Mouse (Mus musculus): ENCODE measurements around the gene Acot7. TPM values are rescaled to one million over a fixed set of nuclear protein-coding genes. Genes with fewer than 3 reads are reported as not detected.

The Acot7 gene
- total RNA-seq (2014; rRNA removed) (249 and 259 TPM in 2 replicates), polyA plus RNA-seq (2015; fragmentation: Nextera tagmentation; extraction: Ambion mirVana) (455 and 488 TPM in 2 replicates)

DNA sequence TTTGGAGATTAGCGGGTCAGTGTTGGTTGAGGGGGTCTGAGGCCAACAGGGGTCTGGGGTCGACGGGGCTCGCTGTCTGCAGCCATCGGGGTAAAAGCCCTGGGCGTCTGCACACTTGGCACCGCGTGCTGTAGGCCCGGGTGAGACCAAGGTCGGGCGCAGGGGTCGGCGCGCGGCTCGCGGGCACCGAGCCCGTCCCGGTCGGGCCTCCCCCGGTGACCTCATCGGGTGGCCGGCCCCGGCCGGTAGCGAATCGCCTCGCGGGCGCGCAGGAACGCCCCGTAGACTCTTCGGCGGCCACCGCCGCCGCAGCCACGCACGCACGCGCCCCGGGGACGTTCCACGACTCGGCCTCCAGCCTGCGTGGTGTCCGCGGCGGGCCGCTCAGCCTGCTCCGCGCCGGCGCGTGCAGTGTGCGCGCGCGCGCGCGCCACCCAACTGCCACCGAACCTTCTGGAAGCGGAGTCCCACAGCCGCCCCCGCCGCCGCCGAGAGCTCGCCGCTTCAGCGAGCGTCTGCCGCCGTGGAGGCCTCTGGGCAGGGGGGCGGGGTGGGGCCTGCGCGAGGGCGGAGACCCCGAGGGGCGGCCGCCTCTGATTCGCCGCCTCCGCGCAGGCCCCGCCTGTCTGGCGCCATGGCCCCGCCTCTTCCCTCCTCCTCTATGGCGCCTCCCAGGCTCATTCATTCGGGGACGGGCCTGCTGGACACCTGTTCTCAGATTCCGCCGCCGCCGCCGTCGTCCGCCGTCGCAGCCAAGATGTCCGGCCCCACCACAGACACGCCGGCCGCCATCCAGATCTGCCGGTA is at the start of gene Acot7:
Gene Acot7 (plus strand): TSS at position 598 of the 807 bp plus-strand sequence.
- Histone ChIP-seq H3K27ac (peak within 1 kb of the TSS; percentile 89), H3K36me3 (ENCODE audit: insufficient read depth, low read length) (no peaks in the 10 kb centered on the region), H3K9me3 (ENCODE audit: low read length) (no peaks in the 10 kb centered on the region), H3K9ac (replicated peaks; ENCODE audit: low read length) (peak within 1 kb of the TSS; percentile 67), H3K4me1 (ENCODE audit: insufficient read depth, low read length) (peaks cover 13% of the 10 kb centered on the region), H3K4me3 (ENCODE audit: low read length) (peak within 1 kb of the TSS; percentile 52), H3K27me3 (ENCODE audit: insufficient read depth, low read length) (0 out of 2 replicates have a peak, but pooled peaks cover 2% of the 10 kb centered on the region), H3K4me2 (ENCODE audit: low read depth, low read length) (peak within 1 kb of the TSS; percentile 75)
- DNase-seq (ENCODE audit: low spot score) (peak; percentile 97), ATAC-seq (peak; percentile 97)
- TF ChIP-seq CTCF (IDR thresholded peaks at IDR 0.05; ENCODE audit: low read depth) = no peak
- WGBS = under 1% methylated on average over 66 of the region's 108 CpGs

DNA sequence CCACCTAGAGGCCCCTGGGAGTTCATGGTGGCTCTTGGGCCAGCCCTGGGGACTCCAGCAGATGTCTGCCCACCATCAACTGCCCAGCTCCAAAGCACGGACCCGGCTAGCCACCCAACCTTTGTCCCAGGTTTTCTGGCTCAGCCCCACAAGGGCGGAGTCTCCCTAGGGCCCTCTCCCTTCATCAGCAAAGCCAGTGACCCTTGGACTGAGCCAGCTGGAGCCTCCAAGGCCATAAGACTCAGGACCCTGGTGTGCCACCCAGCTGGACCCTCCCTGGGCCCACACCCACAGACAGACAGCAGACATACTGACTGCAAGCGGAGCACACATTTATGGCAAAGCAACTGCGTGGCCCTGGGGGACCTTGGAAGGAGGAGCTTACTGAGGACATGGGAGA is 49.1 kb upstream of the Acot7 start:
- peaks cover 26% of the 10 kb centered on the region for H3K4me1 ChIP-seq (ENCODE audit: insufficient read depth, low read length)
- no peak for ATAC-seq
- H3K4me3 ChIP-seq (ENCODE audit: low read length) = no peak overlapping the region
- no peak overlapping the region for H3K4me2 ChIP-seq (ENCODE audit: low read depth, low read length)
- H3K9me3 ChIP-seq (ENCODE audit: low read length) = no peaks in the 10 kb centered on the region
- no peak overlapping the region for H3K27ac ChIP-seq
- no peaks in the 10 kb centered on the region for H3K36me3 ChIP-seq (ENCODE audit: insufficient read depth, low read length)
- H3K27me3 ChIP-seq (ENCODE audit: insufficient read depth, low read length) = peaks cover 85% of the 10 kb centered on the region
- TF ChIP-seq CTCF (IDR thresholded peaks at IDR 0.05; ENCODE audit: low read depth) = no peak
- WGBS = 53% methylated on average over 5 of the region's 5 CpGs
- no peak overlapping the region for H3K9ac ChIP-seq (replicated peaks; ENCODE audit: low read length)
- no peak for DNase-seq (ENCODE audit: low spot score)

DNA sequence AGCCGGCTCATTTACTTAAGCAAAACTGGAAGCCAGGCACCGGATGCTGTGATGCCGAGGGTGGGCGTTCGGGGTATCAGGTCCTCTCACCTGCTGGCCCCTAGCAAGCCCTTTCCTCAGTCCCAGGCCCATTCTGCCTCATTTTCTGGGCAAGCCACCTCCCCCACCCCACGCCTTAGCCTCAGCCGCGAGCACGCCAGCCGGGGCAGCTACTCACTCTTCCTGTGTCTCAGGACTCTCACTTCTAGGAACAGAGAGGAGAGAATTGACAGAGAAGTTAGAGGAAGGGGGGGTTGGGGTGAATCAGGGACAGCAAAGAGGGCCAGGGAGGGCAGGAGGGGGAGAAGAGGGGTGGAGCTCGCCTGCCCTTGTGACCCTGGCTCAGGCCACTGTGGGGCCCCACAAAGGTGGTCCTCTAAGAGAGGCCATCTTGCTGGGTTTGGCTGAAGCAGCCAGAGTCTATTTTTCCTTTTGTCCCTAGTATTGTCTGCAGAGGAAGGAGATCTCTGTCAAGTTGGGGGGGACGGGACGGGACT is 48.5 kb upstream of the Acot7 start:
- H3K36me3 ChIP-seq (ENCODE audit: insufficient read depth, low read length) = no peaks in the 10 kb centered on the region
- no peak for TF ChIP-seq CTCF (IDR thresholded peaks at IDR 0.05; ENCODE audit: low read depth)
- no peak overlapping the region for H3K9ac ChIP-seq (replicated peaks; ENCODE audit: low read length)
- no peak overlapping the region for H3K4me2 ChIP-seq (ENCODE audit: low read depth, low read length)
- peaks cover 83% of the 10 kb centered on the region for H3K27me3 ChIP-seq (ENCODE audit: insufficient read depth, low read length)
- DNase-seq (ENCODE audit: low spot score) (no peak), ATAC-seq (no peak)
- peaks cover 26% of the 10 kb centered on the region for H3K4me1 ChIP-seq (ENCODE audit: insufficient read depth, low read length)
- no peak overlapping the region for H3K27ac ChIP-seq
- H3K4me3 ChIP-seq (ENCODE audit: low read length) = no peak overlapping the region
- H3K9me3 ChIP-seq (ENCODE audit: low read length) = no peaks in the 10 kb centered on the region
- WGBS = 28% methylated on average over 13 of the region's 13 CpGs

DNA sequence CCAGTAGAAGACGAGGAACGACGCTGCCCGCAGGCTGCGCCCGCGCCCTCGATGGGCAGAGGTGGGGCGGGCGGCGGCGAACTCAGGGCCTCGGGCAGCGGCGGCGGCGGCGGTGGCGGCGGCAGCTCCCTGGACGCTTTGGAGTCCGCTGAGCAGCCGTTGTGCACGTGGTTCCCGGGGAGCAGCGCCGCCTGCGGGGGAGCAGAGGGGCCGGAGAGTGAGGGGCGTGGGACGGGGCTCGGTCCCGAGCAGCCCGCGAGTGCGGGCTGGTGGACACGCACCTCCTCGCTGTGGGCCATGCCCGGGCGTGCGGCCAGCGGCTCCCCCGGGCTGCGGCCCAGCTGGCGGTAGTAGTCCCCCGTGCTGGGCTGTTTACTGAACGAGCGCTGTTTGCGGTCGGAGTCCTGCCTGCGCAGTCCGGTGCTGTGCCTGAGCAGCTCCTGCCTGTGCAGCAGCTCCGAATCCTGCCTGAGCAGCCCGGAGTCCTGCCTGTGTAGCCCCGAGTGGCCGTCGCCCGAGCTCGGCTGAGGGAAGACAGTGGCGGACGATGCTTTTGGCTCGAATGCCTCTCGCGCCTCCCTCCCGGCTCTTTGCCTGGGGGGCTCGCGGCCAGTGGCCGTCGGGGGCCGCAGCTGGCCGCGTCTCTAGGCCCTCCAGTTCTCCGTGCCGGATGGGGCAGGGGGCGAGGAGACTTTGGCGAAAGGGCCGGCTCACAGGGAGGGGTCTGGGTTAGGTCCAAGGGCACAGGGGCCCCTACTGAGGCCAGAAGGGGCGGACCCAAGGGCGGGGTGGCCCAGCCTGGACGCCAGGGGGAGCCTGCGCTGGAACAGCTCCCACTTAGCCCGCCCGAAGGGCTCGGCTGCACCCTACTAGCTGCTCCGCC is 46.9 kb upstream of the Acot7 start:
- peaks cover 70% of the 10 kb centered on the region for H3K27me3 ChIP-seq (ENCODE audit: insufficient read depth, low read length)
- ATAC-seq (peak; percentile 84), DNase-seq (ENCODE audit: low spot score) (peak; percentile 62)
- no peak for TF ChIP-seq CTCF (IDR thresholded peaks at IDR 0.05; ENCODE audit: low read depth)
- no peaks in the 10 kb centered on the region for H3K36me3 ChIP-seq (ENCODE audit: insufficient read depth, low read length)
- no peaks in the 10 kb centered on the region for H3K9me3 ChIP-seq (ENCODE audit: low read length)
- peaks cover 18% of the 10 kb centered on the region for H3K4me1 ChIP-seq (ENCODE audit: insufficient read depth, low read length)
- H3K4me3 ChIP-seq (ENCODE audit: low read length) = peak overlapping the region; percentile 30
- peak overlapping the region; percentile 54 for H3K4me2 ChIP-seq (ENCODE audit: low read depth, low read length)
- peak overlapping the region; percentile 51; the same call in 1 of the 2 replicates for H3K27ac ChIP-seq
- 0% methylated on average over 63 of the region's 85 CpGs for WGBS
- H3K9ac ChIP-seq (replicated peaks; ENCODE audit: low read length) = peak overlapping the region; percentile 9; the same call in 1 of the 2 replicates

DNA sequence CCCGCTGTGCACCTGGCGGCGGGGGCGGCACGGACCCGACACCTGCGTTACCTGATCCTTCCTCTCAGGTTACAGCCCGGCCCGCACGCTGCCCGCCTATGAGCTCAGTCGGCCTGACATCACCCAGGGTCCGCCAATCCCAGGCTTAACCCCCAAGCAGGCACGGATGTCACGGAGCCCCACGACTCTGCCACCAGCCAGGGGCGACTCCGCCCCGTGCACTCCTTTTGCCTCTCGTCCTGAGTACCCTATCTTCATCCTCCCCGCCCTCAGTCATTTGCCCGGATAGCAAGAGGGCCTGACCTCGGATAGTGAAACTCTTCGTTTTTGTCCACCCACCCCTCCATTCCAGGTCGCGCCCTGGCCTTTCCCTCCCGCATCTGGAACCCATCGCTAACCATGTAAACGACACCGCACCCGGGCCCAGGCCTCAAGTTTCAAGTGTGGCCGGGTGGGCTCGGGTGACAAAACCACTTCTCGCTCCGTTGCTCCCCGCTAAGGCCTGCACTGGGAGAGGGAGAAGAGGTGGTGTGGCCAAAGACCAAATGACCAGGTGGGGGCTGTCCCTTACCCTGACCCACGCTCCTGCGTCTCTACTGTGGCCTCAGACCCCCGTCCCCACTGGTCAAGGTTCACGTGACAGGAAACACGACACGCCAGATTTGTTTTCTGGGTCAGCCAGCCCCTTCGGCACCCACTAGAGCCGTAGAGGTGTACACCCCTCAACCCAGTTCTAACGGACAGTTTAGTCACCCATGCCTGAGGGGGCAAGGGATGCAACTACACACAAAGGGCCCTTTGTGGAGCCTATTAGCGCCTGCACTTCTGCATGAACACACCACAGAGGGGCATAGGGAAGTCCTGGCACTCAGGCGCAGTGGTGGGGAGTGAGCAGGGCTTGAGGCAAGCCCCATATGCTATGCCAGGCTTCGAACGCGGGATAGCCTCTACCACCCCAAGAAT is 45.8 kb upstream of the Acot7 start:
- Histone ChIP-seq H3K9ac (replicated peaks; ENCODE audit: low read length) (0 out of 2 replicates have a peak overlapping the region, but pooled peaks have one; percentile 9), H3K27me3 (ENCODE audit: insufficient read depth, low read length) (peaks cover 63% of the 10 kb centered on the region), H3K4me1 (ENCODE audit: insufficient read depth, low read length) (peaks cover 11% of the 10 kb centered on the region), H3K36me3 (ENCODE audit: insufficient read depth, low read length) (no peaks in the 10 kb centered on the region), H3K4me3 (ENCODE audit: low read length) (no peak overlapping the region), H3K27ac (no peak overlapping the region), H3K9me3 (ENCODE audit: low read length) (no peaks in the 10 kb centered on the region), H3K4me2 (ENCODE audit: low read depth, low read length) (0 out of 2 replicates have a peak overlapping the region, but pooled peaks have one; percentile 54)
- DNase-seq (ENCODE audit: low spot score) (peak; percentile 34), ATAC-seq (peak; percentile 36; the same call in 1 of the 2 replicates)
- 8% methylated on average over 50 of the region's 50 CpGs for WGBS
- no peak for TF ChIP-seq CTCF (IDR thresholded peaks at IDR 0.05; ENCODE audit: low read depth)
